Mouse (Mus musculus): ENCODE data around the gene St13. TPM values are rescaled to one million over a fixed set of nuclear protein-coding genes. Genes with fewer than 3 reads are reported as not detected.

Gene St13
- total and polyA plus RNA-seq, 3 experiments: 192 to 646 (median 208) TPM

GRCm38 (mm10) chr15:81332517-81332916 lies 67.4 kb downstream of the St13 start:
- in situ Hi-C loops (cut with MboI; ENCODE audit: low pct_ligation_motif_present, low pct_unique_long_range_greater_than_20kb, low sequenced_read_pairs) (no loop called here), dilution Hi-C loops (cut with MboI; ENCODE audit: extremely low pct_ligation_motif_present, extremely low pct_unique_long_range_greater_than_20kb, low sequenced_read_pairs) (no loop called here)

GRCm38 (mm10) chr15:81330816-81331433 lies 69.0 kb downstream of the St13 start:
- Histone ChIP-seq H3K9me3 (replicated peaks; ENCODE audit: low read length) (no peaks in the 10 kb centered on the region), H3K9ac (ENCODE audit: insufficient read depth, low read depth) (no peak overlapping the region), H3K36me3 (replicated peaks in 1 of 2; ENCODE audit: control insufficient read depth in 1 of 2, insufficient read depth in 1 of 2, low read length in 1 of 2) (peaks cover 43 to 90% of the 10 kb centered on the region in 2 experiments), H3K27ac (ENCODE audit: insufficient read depth, low read depth) (no peak overlapping the region), H3K27me3 (replicated peaks) (no peaks in the 10 kb centered on the region), H3K4me1 (ENCODE audit: control insufficient read depth in 1 of 2, insufficient read depth in 2 of 2) (peaks cover 4 to 35% of the 10 kb centered on the region in 2 experiments; a peak in 3 of 4 replicates), H3K4me2 (ENCODE audit: insufficient read depth, low read depth, poor library complexity, severe bottlenecking) (no peak overlapping the region), H3K4me3 (replicated peaks in 1 of 3; ENCODE audit: low read depth in 2 of 3, low read length in 2 of 3, poor library complexity in 1 of 3) (no peak overlapping the region), H3K79me2 (replicated peaks; ENCODE audit: control insufficient read depth, extremely low read depth, insufficient read depth, poor library complexity, severe bottlenecking) (no peaks in the 10 kb centered on the region)
- in situ Hi-C loops (cut with MboI; ENCODE audit: low pct_ligation_motif_present, low pct_unique_long_range_greater_than_20kb, low sequenced_read_pairs): no loop called here
- dilution Hi-C loops (cut with MboI; ENCODE audit: extremely low pct_ligation_motif_present, extremely low pct_unique_long_range_greater_than_20kb, low sequenced_read_pairs): no loop called here
- TF ChIP-seq MAZ (IDR thresholded peaks at IDR 0.05; ENCODE audit: low read depth, low read length): no peak
- no peak for TF ChIP-seq MAFK (IDR thresholded peaks at IDR 0.05; ENCODE audit: insufficient replicate concordance, low read length)
- no peak for TF ChIP-seq MXI1 (IDR thresholded peaks at IDR 0.05; ENCODE audit: low read depth, low read length)
- no peak for TF ChIP-seq CHD2 (IDR thresholded peaks at IDR 0.05; ENCODE audit: low read length)
- TF ChIP-seq NELFE (IDR thresholded peaks at IDR 0.05; ENCODE audit: low read depth, low read length): no peak
- no peak for DNase-seq (ENCODE audit: extremely low read depth)

More at GRCm38 (mm10) chr15:81332517-81332916, 67.4 kb downstream of the St13 start:
- DNase-seq (ENCODE audit: extremely low read depth): peak; percentile 79
- TF ChIP-seq MEF2A (IDR thresholded peaks at IDR 0.05; ENCODE audit: borderline replicate concordance, low read depth, low read length) (peak; percentile 50; the same call in 1 of the 2 replicates), NELFE (IDR thresholded peaks at IDR 0.05; ENCODE audit: low read depth, low read length) (no peak), POLR2A (IDR thresholded peaks at IDR 0.05; ENCODE audit: low read depth, low read length) (no peak), BHLHE40 (IDR thresholded peaks at IDR 0.05; ENCODE audit: low read depth, low read length) (0 out of 2 replicates have a peak, but pooled peaks have one; percentile 12), TBP (conservative IDR thresholded peaks at IDR 0.05; ENCODE audit: low read depth, low read length) (no peak), ELF1 (IDR thresholded peaks at IDR 0.05; ENCODE audit: low read depth, low read length) (peak; percentile 32; the same call in 1 of the 2 replicates), SMC3 (IDR thresholded peaks at IDR 0.05; ENCODE audit: low read depth, low read length) (no peak), JUND (conservative IDR thresholded peaks at IDR 0.05; ENCODE audit: low read depth, low read length) (peak; percentile 55; the same call in 1 of the 2 replicates), ZKSCAN1 (IDR thresholded peaks at IDR 0.05; ENCODE audit: borderline replicate concordance, low read depth, low read length) (no peak), POLR2AphosphoS2 (IDR thresholded peaks at IDR 0.05; ENCODE audit: low read depth, low read length) (no peak), MAX (IDR thresholded peaks at IDR 0.05; ENCODE audit: low read length) (no peak), HCFC1 (IDR thresholded peaks at IDR 0.05; ENCODE audit: low read depth, low read length) (no peak), SIN3A (IDR thresholded peaks at IDR 0.05; ENCODE audit: low read length) (no peak), MXI1 (IDR thresholded peaks at IDR 0.05; ENCODE audit: low read depth, low read length) (no peak), TCF12 (IDR thresholded peaks at IDR 0.05; ENCODE audit: low read depth, low read length) (no peak), ETS1 (conservative IDR thresholded peaks at IDR 0.05; ENCODE audit: low read depth, low read length) (0 out of 2 replicates have a peak, but pooled peaks have one; percentile 18), GABPA (IDR thresholded peaks at IDR 0.05; ENCODE audit: insufficient replicate concordance, low read depth, low read length) (no peak), CHD1 (IDR thresholded peaks at IDR 0.05; ENCODE audit: low read depth, low read length) (no peak), USF2 (conservative IDR thresholded peaks at IDR 0.05; ENCODE audit: low read depth, low read length) (no peak), RCOR1 (conservative IDR thresholded peaks at IDR 0.05; ENCODE audit: low read depth, low read length) (no peak), NRF1 (IDR thresholded peaks at IDR 0.05; ENCODE audit: low read depth, low read length) (no peak), ZMIZ1 (IDR thresholded peaks at IDR 0.05; ENCODE audit: low read depth, low read length) (no peak), ZNF384 (IDR thresholded peaks at IDR 0.05; ENCODE audit: low read depth, low read length) (no peak), IRF4 (IDR thresholded peaks at IDR 0.05; ENCODE audit: low read depth, low read length) (peak; percentile 73), CHD2 (IDR thresholded peaks at IDR 0.05; ENCODE audit: low read length) (no peak), UBTF (IDR thresholded peaks at IDR 0.05; ENCODE audit: low read depth, low read length) (no peak), KAT2A (IDR thresholded peaks at IDR 0.05; ENCODE audit: insufficient replicate concordance, low read length) (no peak), EP300 (IDR thresholded peaks at IDR 0.05; ENCODE audit: low read length) (peak; percentile 49), RAD21 (IDR thresholded peaks at IDR 0.05; ENCODE audit: low read depth, low read length) (no peak), JUN (IDR thresholded peaks at IDR 0.05; ENCODE audit: insufficient read depth, low read depth, low read length) (0 out of 2 replicates have a peak, but pooled peaks have one; percentile 18)
- no peak overlapping the region for H3K4me3 ChIP-seq (replicated peaks in 1 of 3; ENCODE audit: low read depth in 2 of 3, low read length in 2 of 3, poor library complexity in 1 of 3)
- H3K79me2 ChIP-seq (replicated peaks; ENCODE audit: control insufficient read depth, extremely low read depth, insufficient read depth, poor library complexity, severe bottlenecking): no peaks in the 10 kb centered on the region
- no peak overlapping the region for H3K9ac ChIP-seq (ENCODE audit: insufficient read depth, low read depth)
- H3K36me3 ChIP-seq (replicated peaks in 1 of 2; ENCODE audit: control insufficient read depth in 1 of 2, insufficient read depth in 1 of 2, low read length in 1 of 2): peaks cover 49 to 90% of the 10 kb centered on the region in 2 experiments
- no peak overlapping the region for H3K4me2 ChIP-seq (ENCODE audit: insufficient read depth, low read depth, poor library complexity, severe bottlenecking)
- no peak overlapping the region for H3K27ac ChIP-seq (ENCODE audit: insufficient read depth, low read depth)
- peaks cover 4 to 35% of the 10 kb centered on the region in 2 experiments; a peak in 3 of 4 replicates for H3K4me1 ChIP-seq (ENCODE audit: control insufficient read depth in 1 of 2, insufficient read depth in 2 of 2)
- no peaks in the 10 kb centered on the region for H3K9me3 ChIP-seq (replicated peaks; ENCODE audit: low read length)
- no peaks in the 10 kb centered on the region for H3K27me3 ChIP-seq (replicated peaks)

All from CH12.LX (cell line).